ENCODE assay signal across 15 mouse cellular contexts in genomic region chr6:113388960-113389359, GRCm38 (mm10). TPM values are rescaled to one million over a fixed set of nuclear protein-coding genes. Genes with fewer than 3 reads are reported as not detected.
DNase-seq lines count a peak whose midpoint lies in the region; ATAC-seq and TF ChIP-seq lines count a peak whose summit lies in the region.
"Had no signal": no experiment of that assay in that cellular context is flagged by ENCODE, and none has a peak within 500 bp of the region (broad histone marks: within the 10 kb centered on the region; RNA-seq: fewer than 3 reads in every experiment).

Gene Ttll3, plus strand, starts transcription at chr6:113389260.

- peaks cover 83% of the 10 kb centered on the region for H3K4me1 ChIP-seq in E14TG2a.4 (replicated peaks; ENCODE audit: low read depth, low read length)
- peaks cover 21% of the 10 kb centered on the region for H3K4me1 ChIP-seq in heart, embryonic 12.5 days (replicated peaks)

- no peak for ATAC-seq in heart, embryonic 12.5 days (ENCODE audit: insufficient number of reproducible peaks, low FRiP score)
- ATAC-seq: liver, postnatal 0 days had no signal

- peak within 1 kb of the TSS; percentile 43 for H3K4me3 ChIP-seq in E14TG2a.4 (replicated peaks; ENCODE audit: low read length)
- H3K4me3 ChIP-seq in heart, embryonic 12.5 days = no peak within 1 kb of the TSS
- H3K4me3 ChIP-seq: kidney, embryonic 15.5 days; myocyte had no signal

- 0 out of 2 replicates have a peak, but pooled peaks cover 5% of the 10 kb centered on the region for H3K27me3 ChIP-seq in E14TG2a.4 (ENCODE audit: insufficient read depth, low read length)
- H3K27me3 ChIP-seq in heart, embryonic 12.5 days (replicated peaks) = no peaks in the 10 kb centered on the region
- H3K27me3 ChIP-seq: kidney, embryonic 15.5 days had no signal

- H3K36me3 ChIP-seq in E14TG2a.4 (ENCODE audit: insufficient read depth, low read length) = peaks cover 76% of the 10 kb centered on the region
- peaks cover 69% of the 10 kb centered on the region for H3K36me3 ChIP-seq in heart, embryonic 12.5 days

- intact Hi-C loops in left cerebral cortex, postnatal 4 days (cut with DNase I) = no loop called here

- WGBS in heart, embryonic 12.5 days = 77% methylated on average over 8 of the region's 8 CpGs

- H3K4me2 ChIP-seq in heart, embryonic 12.5 days = no peak within 1 kb of the TSS
- H3K4me2 ChIP-seq: kidney, embryonic 15.5 days had no signal

- no peak within 1 kb of the TSS for H3K9ac ChIP-seq in heart, embryonic 12.5 days
- H3K9ac ChIP-seq: kidney, embryonic 15.5 days; liver, postnatal 0 days had no signal

- no peak within 1 kb of the TSS for H3K27ac ChIP-seq in heart, embryonic 12.5 days (ENCODE audit: poor library complexity, severe bottlenecking)
- H3K27ac ChIP-seq: kidney, embryonic 15.5 days had no signal

- no peaks in the 10 kb centered on the region for H3K9me3 ChIP-seq in E14TG2a.4 (ENCODE audit: low read length)
- H3K9me3 ChIP-seq in heart, embryonic 12.5 days (replicated peaks) = no peaks in the 10 kb centered on the region
- H3K9me3 ChIP-seq: kidney, embryonic 15.5 days had no signal

- DNase-seq in left cerebral cortex, postnatal 4 days = no peak
- DNase-seq in left cerebral cortex, adult 11 months (ENCODE audit: low spot score) = no peak
- peak; percentile 35 for DNase-seq in MN1 (ENCODE audit: low spot score)
- no peak for DNase-seq in layer of hippocampus, postnatal 36 days
- DNase-seq in thymus, postnatal 4 days = no peak
- DNase-seq: adrenal gland, postnatal 25 days; cerebellum, postnatal 14 days; gastrocnemius, postnatal 10 days; heart, postnatal 14 days; liver, postnatal 0 days; thymus, adult 18-20 months had no signal

- no peak for TF ChIP-seq CTCF in E14TG2a.4 (conservative IDR thresholded peaks at IDR 0.05; ENCODE audit: low read length)

RNA-seq across cellular contexts. Expression of gene Ttll3, which starts in this region (rescaled TPM):
- 10 to 100 TPM; 12.4 to 14.1 TPM for total RNA-seq in left cerebral cortex, postnatal 4 days (2021)
- total RNA-seq in layer of hippocampus, postnatal 36 days (2021) = 10 to 100 TPM; 17.8 to 19.3 TPM
- polyA plus RNA-seq in heart, embryonic 12.5 days (2016; fragmentation: Nextera tagmentation; extraction: Ambion mirVana) = 1.6 and 2.5 TPM in 2 replicates
